Mouse (Mus musculus): ENCODE data around the gene Ropn1.
"Not testable (repeated sequence)": the region's sequence is repeated elsewhere in the genome, so short reads cannot be mapped to it uniquely, and the experiment has no call there.

The Ropn1 gene

DNA sequence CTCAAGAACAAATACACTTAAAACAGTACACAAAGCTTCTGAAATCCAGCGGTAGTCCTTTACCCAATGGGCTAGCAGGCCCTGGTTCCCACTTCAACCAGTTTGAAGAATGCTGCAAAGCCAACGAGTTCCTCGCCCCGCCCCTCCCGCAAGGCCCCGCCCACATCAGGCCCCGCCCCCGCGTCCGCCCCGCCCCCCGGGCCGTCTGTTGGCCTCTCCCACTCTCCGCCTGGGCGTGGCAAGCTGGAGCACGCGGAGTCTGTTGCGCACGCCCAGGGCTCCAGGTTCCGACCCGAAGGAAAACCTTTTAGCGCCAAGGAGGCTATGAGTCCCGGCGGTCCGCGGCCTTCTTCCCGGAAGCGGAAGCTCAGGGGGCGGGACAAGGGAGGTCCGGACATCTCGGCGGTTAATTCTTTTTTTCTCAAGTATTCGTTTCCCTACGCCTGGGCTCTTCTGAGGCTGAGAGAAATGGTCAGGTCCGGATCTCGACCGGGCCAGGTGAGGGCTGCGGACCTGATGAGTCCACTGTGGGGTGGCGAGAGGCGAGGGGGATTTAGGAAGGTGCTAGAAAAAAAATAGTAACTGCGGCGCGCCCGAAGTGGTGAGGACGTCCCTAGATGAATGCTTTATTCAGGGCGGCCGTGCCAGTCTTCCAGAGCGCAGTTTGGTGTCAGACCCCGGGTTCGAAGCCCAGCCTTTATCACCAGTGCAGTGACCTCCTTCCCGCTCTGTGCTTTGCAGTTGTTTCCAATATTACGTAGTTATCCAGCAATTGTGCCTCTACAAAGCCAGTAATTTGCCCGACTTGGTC lies 40.8 kb downstream of the Ropn1 start, which contains the start of gene Ccdc14:
TSS of gene Ccdc14 (plus strand) at position 283 of the 811 bp plus-strand sequence.
- DNase-seq (ENCODE audit: low spot score in 2 of 2), result peak; percentile 78 to 83

DNA sequence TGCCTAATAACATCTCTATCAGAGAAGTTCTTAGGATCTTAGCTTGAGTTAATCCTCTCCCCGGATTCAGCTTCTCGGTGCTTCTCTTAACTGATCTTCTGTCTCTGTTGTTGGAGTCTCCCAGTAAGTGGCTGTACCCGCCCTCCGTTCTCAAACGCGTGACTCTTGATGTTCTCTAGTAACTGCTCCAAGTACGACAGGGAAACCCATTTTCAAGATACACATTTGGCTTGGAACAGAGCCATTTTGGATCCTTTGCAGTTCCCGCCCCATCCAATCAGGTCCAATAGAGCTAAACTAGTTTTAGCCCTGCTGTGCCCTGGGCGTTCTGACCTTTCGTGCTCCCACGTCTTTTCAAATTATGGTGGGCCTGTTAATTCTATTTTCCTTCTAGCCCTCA lies 41.4 kb downstream of the Ropn1 start:
- DNase-seq (ENCODE audit: low spot score in 2 of 2), result no peak

DNA sequence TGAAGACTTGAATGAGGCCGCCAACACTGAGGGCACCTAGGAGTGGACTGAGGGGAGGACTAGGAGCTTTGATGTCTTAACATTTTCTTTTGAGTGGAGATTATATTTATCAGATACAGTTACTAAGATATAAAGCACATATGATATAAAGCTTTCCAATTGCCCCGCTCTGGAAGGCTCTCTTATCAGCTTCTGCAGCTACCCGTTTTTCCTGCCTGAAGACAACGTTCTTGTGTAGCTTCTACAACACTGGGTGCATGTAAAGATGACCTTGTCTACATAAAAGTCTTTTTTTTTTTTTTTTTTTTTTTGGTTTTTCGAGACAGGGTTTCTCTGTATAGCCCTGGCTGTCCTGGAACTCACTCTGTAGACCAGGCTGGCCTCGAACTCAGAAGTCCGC lies 44.8 kb downstream of the Ropn1 start:
- no peak for DNase-seq (ENCODE audit: low spot score in 2 of 2)

DNA sequence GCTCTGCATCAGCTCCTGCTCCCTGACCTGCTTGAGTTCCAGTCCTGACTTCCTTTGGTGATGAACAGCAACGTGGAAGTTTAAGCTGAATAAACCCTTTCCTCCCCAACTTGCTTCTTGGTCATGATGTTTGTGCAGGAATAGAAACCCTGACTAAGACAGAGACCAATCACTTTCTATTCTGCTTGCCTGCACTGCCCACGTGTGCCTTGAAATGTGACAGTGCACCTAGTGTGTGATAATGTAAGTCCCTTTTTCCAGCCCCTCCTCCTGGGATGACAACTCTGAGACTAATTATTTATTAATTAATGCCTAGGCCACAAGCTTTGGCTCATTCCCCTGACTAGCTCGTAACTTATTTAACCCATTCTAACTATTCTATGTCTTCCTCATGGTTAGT lies 49.0 kb downstream of the Ropn1 start:
- DNase-seq (ENCODE audit: low spot score in 2 of 2), result not testable (repeated sequence)

GRCm38 (mm10) chr16:34700165-34700827 lies 50.6 kb downstream of the Ropn1 start:
- DNase-seq (ENCODE audit: low spot score in 2 of 2), result peak; percentile 42 to 55

- no peak for DNase-seq (ENCODE audit: low spot score in 2 of 2)
These were observed 51.1 kb downstream of the Ropn1 start for GRCm38 (mm10) chr16:34700828-34701216.

DNA sequence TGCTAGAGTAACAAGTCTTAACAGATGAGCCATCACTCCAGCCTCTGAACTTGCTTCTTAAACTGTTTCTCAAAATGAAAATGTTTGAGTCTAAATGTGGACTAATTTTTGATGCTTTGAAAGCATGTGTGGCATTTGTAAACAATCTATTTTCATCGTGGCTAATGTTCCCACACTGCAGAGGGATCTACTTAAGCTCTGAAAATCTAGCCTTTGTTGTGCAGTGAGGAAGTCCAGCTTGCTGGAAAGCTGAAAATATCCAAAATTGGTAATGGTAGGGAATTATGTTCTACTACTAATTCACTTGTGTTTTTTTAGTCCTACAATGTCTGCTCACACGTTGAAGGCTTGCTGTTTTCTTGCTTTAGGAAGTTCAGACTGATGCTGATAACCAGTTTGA lies 56.3 kb downstream of the Ropn1 start:
- DNase-seq (ENCODE audit: low spot score in 2 of 2), result no peak

DNA sequence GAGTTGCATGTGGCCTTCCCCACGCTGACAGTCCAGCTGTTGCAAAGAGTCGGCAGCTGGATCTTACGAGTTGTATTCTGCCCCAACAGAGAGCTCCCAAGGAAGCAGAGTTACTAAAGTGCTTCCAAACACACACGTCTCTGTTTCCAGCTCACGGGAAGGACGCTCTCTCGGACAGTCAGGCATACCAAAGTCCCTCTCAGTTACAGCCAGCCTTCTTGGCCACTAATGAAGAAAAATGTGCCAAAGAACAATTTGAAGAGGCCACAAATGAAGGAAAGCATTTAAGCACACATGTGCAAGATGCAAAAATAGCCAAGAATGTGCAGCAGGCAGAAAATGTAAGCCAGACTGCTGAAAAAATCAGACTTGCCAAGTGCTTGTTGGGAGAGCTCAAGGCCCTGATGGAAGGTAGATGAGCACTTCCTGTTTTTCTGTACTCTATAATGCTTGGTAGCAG lies 56.8 kb downstream of the Ropn1 start:
- DNase-seq (ENCODE audit: low spot score in 2 of 2), result no peak

- no peak for DNase-seq (ENCODE audit: low spot score in 2 of 2)
These were observed 61.8 kb downstream of the Ropn1 start for GRCm38 (mm10) chr16:34711481-34711880.

DNA sequence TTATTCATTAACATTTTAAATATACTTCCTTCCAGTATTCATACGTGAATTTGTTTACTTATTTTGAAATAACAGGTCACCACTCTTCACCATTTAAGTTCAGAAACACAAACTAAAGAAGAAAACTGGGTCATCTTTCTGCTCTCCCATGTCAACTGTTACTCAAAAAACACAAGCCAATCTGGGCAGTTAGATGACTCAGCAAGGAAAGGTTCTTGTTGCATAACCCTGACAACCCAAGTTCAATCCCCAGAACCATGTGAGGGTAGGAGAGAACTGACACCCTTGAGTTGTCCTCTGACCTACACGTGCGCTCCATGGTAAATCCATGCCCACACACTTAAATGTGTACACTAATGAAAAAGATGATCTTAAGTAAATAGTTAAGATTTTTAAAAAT lies 75.4 kb downstream of the Ropn1 start:
- no peak for DNase-seq (ENCODE audit: low spot score in 2 of 2)

Measured in natural killer cell, adult 2 months (primary cell).